Mouse (Mus musculus): ENCODE measurements at regions not wholly inside any gene's neighbourhood (a gene's known extent, or its start where the extent isn't known, plus 50 kb on each side); places are given as distances from the start of the nearest gene placed in this dataset.

DNA sequence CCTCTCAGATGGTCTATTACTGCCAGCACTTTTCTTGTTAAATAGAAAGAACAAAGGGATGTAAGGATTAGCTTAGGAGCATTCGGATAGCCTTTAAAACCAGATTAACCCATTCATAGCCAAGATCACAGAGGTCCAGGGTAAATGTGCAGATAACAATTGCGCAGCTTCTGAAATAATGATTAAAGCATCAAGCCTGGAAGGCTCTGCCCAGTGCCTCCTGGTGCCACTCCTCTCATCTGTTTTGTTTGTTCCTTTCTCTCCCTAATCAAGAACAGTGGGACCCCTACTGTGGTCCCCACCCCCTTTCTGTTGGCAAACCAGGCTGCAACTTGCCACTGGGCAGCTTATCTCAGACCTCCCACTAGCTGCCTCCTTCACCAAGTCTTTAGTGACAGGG lies 131.8 kb upstream of the Egln3 start:
- TF ChIP-seq GATA4 (IDR thresholded peaks at IDR 0.05; ENCODE audit: insufficient replicate concordance, low read length) = no peak

DNA sequence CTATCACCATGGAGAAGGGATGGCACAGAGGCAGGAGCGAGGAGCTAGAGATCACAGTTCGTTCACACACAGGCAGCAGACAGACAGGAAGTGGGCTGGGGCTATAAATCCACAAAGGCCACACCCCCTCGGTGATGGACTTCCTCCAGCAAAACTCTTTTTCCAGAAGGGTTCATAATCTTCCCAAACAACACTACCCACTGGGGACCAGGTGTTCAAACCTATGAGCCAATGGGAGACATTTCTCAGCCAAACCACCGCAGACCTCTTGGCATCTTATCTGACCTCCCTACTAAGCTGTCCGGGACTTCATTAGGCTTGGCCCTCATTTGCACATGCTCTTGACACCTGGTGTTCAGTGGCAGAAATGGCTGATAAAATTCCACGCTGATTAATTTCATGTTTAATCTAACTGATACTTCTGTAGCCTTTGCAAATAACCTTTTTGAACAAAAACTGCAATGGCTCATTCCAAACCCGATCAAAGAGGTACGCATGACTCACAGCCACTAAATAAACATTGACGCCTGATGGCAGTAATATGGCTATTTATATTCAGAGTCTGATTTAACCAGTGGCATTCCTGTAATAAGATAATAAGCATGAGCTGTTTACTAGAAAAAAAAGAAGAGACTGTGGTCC lies 131.0 kb upstream of the Egln3 start:
- no peak for TF ChIP-seq GATA4 (IDR thresholded peaks at IDR 0.05; ENCODE audit: insufficient replicate concordance, low read length)

DNA sequence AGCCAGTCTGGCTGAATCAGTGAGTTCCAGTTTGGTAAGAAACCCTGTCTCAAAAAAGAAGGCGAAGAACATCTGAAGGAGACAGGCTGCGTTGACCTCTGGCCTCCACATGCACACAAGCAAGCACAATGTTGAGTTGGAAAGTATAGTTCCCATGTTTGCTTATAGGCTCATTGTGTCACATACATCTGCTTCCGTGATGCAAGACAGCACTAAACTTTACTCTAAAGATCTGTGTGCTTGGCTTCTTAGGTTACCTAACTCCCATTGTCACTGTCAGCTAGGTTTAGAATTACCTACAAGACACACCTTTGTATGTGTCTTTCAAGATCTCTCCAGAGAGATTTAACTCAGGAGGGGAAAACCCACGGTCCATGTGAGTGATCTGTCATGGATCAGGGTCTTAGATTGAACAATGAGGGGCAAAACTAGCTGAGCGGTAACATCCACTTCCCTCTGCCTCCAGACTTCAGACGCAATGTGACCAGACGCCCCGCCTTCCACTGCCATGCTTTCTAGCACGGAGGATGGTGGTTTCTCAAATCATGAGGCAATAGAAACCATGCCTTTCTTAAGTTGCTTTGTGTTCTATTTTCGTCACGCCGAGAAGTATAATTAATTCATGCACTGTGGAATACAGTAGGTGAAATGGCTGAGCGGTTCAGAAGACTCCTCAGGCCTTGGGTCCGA lies 130.1 kb upstream of the Egln3 start:
- no peak for TF ChIP-seq GATA4 (IDR thresholded peaks at IDR 0.05; ENCODE audit: insufficient replicate concordance, low read length)

DNA sequence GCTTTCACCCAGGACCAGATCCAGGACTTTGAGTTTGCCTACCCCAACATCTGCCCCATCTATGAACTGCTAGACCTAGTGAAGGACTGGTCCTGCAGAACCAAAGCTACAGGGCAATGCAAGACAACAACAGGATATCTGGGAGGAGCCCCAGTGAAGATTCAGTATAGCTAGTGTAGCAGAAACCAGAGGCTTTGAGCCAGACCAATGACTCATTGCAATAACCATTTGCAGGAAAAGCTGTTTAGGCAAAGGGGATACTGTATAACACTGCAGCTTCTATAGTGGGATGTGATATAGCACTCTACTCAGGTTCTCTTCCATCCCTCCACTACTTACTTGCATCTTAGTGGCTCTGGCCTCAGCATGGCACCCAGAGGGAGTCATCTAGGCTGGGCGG lies 123.8 kb upstream of the Egln3 start:
- TF ChIP-seq GATA4 (IDR thresholded peaks at IDR 0.05; ENCODE audit: insufficient replicate concordance, low read length) = no peak

DNA sequence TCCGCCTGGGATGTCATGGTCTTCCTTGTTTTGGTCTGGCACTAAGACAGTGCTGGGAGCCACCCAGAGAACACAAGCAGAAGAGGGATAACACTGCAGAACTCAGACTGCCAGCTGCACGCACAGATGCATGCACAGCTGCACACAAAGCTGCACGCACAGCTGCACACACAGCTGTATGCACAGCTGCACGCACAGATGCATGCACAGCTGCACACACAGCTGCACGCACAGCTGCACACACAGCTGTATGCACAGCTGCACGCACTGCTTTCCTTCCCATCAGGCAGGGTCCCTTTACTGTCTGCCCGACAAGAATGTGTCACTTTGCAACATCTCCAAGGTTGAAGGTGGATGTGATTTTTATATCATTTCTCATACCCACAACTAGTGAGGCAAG lies 122.9 kb upstream of the Egln3 start:
- no peak for TF ChIP-seq GATA4 (IDR thresholded peaks at IDR 0.05; ENCODE audit: insufficient replicate concordance, low read length)

DNA sequence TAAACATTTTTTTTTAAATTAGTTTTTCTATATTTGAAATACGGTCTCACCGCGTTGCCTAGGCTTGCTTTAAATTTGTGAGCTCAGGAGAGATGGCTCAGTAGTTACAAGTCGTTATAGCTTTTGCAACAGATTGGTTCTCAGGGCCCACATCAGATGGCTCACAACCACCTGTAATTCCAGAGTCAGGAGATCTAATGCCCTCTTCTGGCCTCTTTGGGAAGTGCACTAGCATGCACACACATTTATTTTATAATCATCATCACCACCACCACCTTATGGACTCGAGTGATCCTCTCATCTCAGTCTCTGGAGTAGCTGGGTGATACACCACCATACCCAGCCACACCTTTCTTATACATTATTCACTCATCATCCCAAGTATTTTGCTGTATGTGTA lies 116.9 kb upstream of the Egln3 start:
- TF ChIP-seq GATA4 (IDR thresholded peaks at IDR 0.05; ENCODE audit: insufficient replicate concordance, low read length) = no peak

DNA sequence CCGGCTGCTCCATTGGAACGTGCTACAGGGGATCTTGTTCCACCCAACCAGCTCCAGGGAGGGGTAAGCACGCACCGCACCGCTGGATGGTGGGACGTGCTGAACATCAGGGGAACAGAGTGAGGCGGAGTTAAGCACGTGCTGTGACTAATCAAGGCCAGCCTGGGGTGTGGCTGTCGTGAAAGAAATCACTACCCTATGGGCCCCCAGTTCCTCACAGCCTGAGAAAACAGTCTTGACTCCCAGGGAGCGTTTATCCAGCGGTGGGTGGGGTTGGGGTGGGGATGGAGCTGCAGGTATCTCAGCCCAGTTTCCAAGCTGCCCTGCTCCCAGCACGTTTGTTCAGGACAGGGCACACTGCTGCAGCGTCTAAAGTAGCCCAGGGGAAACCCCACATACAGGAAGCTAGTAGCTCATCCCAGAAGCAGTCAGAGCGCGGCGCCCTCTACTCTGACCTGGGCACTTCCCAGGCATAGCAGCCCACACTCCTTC lies 113.4 kb upstream of the Egln3 start:
- TF ChIP-seq GATA4 (IDR thresholded peaks at IDR 0.05; ENCODE audit: insufficient replicate concordance, low read length) = no peak

DNA sequence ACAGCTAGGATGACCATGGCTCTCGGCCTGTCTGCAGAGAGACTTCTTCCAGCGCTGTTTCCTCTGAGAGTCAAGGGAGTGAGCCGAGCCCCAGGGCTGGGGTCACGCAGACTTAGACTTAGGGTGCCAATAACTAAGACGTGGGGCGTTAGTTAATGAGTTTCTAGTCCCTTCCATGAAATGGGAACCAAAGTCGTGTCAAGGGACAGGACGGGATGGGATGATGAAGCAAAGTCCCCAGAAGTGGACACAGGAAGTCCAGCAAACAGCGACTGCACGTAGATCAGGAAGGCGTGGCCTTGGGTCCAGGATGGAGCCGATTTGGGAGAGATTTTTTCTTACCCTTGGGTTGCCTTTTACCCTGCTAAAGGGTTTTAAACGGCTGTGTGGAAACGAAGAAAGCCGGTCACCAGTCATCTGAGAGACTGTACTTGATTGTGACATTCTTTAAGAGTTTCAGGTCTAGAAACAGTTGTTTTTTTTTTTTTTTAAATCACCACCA lies 112.5 kb upstream of the Egln3 start:
- no peak for TF ChIP-seq GATA4 (IDR thresholded peaks at IDR 0.05; ENCODE audit: insufficient replicate concordance, low read length)

DNA sequence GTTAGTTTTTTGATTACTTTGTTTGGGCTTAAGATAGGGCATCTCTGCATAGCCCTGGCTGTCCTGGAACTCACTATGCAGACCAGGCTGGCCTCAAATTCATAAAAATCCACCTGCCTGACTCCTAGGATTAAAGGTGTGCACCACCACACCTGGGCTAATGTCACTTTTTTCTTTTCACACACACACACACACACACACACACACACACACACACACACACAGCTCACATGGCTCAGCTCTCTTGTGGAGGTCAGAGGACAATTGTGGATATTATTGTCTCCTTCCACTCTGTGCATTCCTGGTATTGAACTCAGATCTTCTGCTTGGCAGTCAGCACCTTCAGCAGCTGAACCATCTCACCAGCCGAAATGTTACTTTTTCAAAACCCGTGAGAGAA lies 110.5 kb upstream of the Egln3 start:
- no peak for TF ChIP-seq GATA4 (IDR thresholded peaks at IDR 0.05; ENCODE audit: insufficient replicate concordance, low read length)

DNA sequence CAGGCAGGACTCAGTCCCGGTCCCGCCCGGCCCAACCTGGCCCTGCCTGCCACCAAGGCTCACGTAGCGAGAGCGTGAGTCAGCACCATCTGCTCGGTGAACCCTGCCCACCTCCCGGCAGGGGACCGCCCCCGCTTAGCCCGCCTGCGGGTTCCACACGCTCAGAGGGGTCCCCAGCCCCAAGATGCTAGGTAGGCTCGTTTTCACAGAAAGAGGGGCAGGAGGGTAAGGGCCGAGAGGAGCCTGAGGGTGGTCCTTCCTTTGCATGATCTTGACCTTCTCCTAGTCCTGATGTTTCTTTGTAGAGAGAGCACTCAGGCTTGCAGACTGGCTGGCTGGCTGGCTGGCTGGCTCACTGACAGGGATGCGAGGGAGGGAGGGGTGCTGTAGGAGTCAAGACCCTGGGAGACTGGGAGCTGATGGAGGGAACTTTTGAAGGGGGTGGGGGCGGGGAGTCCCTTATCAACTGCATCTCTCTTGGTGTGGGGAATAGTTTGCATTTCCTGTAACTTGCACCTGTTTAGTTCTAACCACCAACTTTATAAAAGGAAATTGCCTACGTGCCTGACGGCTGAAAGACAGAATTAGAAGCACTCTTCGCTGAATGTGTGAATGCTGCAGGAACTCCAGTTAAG lies 109.7 kb upstream of the Egln3 start:
- no peak for TF ChIP-seq GATA4 (IDR thresholded peaks at IDR 0.05; ENCODE audit: insufficient replicate concordance, low read length)

DNA sequence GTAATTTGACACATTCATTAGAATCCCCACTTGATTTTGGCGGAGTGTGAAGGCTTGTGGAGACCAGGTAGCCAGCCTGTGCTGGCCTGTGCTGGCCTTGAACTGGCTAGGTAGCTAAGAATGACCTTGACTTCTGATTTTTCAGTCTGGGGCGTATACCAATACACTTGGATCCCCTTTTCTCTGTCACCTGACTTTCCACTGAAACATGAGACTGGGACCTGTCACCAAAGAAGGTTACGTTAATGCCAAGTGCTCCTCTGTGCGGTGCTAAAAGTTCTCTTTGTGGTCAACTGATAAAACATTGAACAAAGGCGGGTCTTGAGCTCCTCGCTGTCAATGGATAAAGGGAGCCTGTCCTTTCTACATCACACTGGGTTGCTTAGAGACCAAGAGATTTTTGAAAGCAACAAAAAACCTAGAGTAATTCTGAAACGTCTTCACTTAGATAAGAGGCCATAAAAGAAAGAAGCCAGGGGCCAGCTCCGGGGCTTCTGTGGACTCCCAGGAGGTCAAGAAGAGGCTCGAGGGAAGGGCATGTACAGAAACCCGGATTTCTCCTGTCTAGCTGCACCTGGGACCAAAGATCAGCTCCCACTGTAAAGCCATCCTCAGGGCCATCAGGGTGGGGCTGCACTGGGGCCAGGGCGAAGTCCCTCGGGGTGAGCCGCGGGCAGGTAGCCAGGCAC lies 109.0 kb upstream of the Egln3 start:
- TF ChIP-seq GATA4 (IDR thresholded peaks at IDR 0.05; ENCODE audit: insufficient replicate concordance, low read length) = peak; percentile 18; the same call in 1 of the 2 replicates

DNA sequence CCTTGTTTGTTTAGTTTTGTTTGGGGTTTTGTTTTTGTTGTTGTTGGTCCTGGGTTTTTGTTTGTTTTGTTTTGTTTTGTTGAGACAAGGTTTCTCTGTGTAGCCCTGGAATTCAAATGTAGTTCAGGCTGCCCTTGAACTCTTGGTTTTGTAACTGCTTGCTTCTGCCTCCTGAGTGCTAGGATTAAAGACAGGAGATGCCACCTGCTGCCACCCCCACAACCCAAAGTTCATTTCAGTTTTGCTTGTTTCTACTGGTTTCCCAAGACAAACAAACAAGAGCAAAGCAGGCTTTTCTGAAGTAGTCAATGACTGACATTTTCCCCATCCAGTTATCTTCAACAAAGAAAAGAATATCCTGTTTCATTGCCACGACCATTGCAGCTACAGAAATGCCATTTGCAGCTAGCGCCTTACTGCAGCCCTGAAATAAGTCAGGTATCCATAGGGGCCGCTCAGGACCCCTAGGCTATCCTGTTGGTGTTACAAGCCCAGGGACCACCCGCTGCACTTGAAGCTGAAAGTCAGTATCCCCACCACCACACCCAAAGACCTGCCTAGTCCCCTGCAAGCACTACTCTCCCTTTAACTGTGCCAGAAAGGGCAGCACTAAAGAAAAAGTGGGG lies 108.3 kb upstream of the Egln3 start:
- no peak for TF ChIP-seq GATA4 (IDR thresholded peaks at IDR 0.05; ENCODE audit: insufficient replicate concordance, low read length)

DNA sequence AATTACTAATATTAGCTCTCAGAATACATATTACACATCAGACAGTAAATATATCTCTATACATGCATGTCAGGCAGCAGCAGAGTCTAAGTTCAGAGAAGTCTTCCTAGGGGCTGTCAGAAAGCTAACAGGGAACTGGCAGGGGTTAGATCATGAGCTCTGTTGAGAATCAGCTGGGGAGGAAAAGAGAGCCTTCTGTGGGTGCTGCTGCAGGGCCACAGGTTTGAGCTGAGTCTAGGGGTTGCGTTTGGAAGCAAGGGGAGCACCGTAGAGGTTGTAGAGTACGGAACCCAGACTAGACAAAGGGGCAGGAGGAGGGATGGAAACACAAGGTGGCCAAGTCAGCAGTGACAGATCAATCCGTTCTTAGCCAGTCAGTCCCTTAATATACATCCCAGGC lies 106.2 kb upstream of the Egln3 start:
- TF ChIP-seq GATA4 (IDR thresholded peaks at IDR 0.05; ENCODE audit: insufficient replicate concordance, low read length) = no peak

DNA sequence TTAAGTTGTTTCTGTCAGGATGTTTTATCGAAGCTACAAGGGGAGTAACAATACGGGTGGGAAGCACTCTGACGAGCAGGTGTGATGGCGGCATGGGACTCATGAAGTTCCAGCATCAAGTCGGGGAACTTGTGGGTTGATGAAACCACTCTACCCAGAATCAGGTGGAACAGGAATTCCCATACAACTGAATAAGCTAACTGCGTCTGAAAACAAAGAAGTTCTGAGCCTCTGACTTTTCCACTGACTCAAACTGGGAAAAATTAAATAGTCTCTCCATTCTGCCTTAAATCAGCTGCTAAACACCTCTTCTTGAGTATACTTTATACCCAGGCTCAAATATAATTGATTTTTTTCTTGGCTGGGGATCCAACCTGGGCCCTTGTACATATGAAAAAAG lies 105.6 kb upstream of the Egln3 start:
- TF ChIP-seq GATA4 (IDR thresholded peaks at IDR 0.05; ENCODE audit: insufficient replicate concordance, low read length) = no peak

DNA sequence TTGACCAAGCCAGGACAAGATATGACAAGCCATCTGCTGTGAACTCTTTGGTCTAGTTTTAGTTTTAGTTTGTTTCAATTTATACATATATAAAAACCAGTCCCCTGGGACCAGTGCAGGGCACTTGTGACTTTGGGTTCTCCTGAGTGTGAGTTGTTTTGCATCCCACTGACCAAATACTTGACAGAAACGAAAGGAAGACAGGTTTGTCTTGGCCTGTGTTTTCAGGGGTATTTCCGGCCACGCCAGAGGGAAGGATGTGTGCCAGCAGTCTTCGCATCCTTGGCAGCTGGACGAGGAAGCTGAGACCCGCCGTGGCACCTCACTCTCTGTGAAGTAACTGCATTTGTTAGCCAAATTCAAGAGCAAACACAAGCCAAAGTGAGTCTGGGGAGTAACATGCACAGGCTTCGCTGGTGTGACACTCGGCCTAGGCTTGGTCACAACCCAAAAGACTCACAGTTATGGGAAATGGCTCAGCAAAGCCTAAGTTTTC lies 101.5 kb upstream of the Egln3 start:
- no peak for TF ChIP-seq GATA4 (IDR thresholded peaks at IDR 0.05; ENCODE audit: insufficient replicate concordance, low read length)

Measured in liver, adult (tissue).